Mouse (Mus musculus): ENCODE measurements at regions not wholly inside any gene's neighbourhood (a gene's known extent, or its start where the extent isn't known, plus 50 kb on each side); places are given as distances from the start of the nearest gene placed in this dataset.

DNA sequence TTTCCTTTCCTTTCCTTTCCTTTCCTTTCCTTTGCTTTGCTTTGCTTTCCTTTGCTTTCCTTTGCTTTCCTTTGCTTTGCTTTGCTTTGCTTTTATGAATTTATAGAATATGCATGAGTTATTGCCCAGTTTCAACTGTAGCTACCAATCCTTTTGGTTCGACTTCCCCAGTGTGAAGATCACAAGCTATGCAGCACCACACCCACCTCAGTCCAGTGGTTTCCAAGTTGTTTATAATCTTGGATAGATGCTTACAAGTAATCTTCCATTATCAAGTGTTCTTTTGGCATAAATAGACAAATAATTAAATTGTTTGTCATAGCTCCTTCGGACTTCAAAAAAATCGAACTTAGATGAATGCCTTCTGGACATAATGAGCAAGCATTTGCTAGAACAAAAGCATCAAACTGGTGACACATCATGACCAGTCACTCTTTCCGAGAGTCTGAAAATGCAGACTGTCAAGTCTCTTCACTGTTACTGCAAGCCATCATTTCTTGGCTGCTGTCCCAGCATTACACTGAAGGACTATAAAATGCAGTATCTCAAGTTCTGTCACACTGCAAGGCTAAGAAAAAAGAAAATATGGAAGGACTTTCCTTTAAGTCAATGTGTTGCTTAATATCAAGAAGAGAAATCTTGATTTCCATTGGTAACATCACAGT is 1169.1 kb downstream of the Zfp704 start:
- peak; percentile 93 for DNase-seq (ENCODE audit: low read depth, low spot score)
